Mouse (Mus musculus) adipocyte (in vitro differentiated cells): ENCODE results near the gene Tmem44.
A peak's percentile ranks its signal among the peaks of the same experiment; 100 is the strongest.

ENCODE experiments used
- DNase-seq: peaks from one replicate; pipeline ENCODE4 v3.0.0-alpha.2; 2016; ENCODE audit warnings: low spot score

Gene Tmem44

GRCm38 (mm10) chr16:30550748-30551192 lies at the start of gene Tmem44:
Gene Tmem44 (minus strand): TSS chr16:30550842.
- no peak for DNase-seq

GRCm38 (mm10) chr16:30599491-30600268 lies 49.0 kb upstream of the Tmem44 start, which contains the start of gene Fam43a:
Gene Fam43a (plus strand): TSS chr16:30599723.
- peak; percentile 98 for DNase-seq

GRCm38 (mm10) chr16:30596959-30597681 lies 46.5 kb upstream of the Tmem44 start:
- peak; percentile 94 for DNase-seq

- DNase-seq, result no peak
Observed at GRCm38 (mm10) chr16:30595835-30596557, 45.4 kb upstream of the Tmem44 start.

GRCm38 (mm10) chr16:30595356-30595755 lies 44.7 kb upstream of the Tmem44 start:
- peak; percentile 65 for DNase-seq

- no peak for DNase-seq
Observed at GRCm38 (mm10) chr16:30591990-30592389, 41.3 kb upstream of the Tmem44 start.

GRCm38 (mm10) chr16:30590264-30591209 lies 39.9 kb upstream of the Tmem44 start:
- DNase-seq, result no peak

- peak; percentile 98 for DNase-seq
Observed at GRCm38 (mm10) chr16:30587494-30588327, 37.1 kb upstream of the Tmem44 start, which contains the start of gene Lsg1. Gene Lsg1 (minus strand): TSS chr16:30587592.

GRCm38 (mm10) chr16:30586935-30587493 lies 36.4 kb upstream of the Tmem44 start:
- DNase-seq, result peak; percentile 12

- no peak for DNase-seq
Observed at GRCm38 (mm10) chr16:30580765-30581164, 30.1 kb upstream of the Tmem44 start.

GRCm38 (mm10) chr16:30576392-30576791 lies 25.8 kb upstream of the Tmem44 start:
- DNase-seq, result no peak

GRCm38 (mm10) chr16:30575815-30576214 lies 25.2 kb upstream of the Tmem44 start:
- no peak for DNase-seq

- DNase-seq, result no peak
Observed at GRCm38 (mm10) chr16:30572239-30572638, 21.6 kb upstream of the Tmem44 start.

GRCm38 (mm10) chr16:30571378-30571777 lies 20.7 kb upstream of the Tmem44 start:
- no peak for DNase-seq

- no peak for DNase-seq
Observed at GRCm38 (mm10) chr16:30570173-30570572, 19.5 kb upstream of the Tmem44 start.

- DNase-seq, result no peak
Observed at GRCm38 (mm10) chr16:30565631-30566030, 15.0 kb upstream of the Tmem44 start.

- DNase-seq, result no peak
Observed at GRCm38 (mm10) chr16:30560601-30561000, 10.0 kb upstream of the Tmem44 start.

GRCm38 (mm10) chr16:30559312-30559992 lies 8.8 kb upstream of the Tmem44 start:
- no peak for DNase-seq

- DNase-seq, result no peak
Observed at GRCm38 (mm10) chr16:30554109-30554508, 3.5 kb upstream of the Tmem44 start.
